ENCODE assay signal across 8 mouse cellular contexts in the genomic region with DNA sequence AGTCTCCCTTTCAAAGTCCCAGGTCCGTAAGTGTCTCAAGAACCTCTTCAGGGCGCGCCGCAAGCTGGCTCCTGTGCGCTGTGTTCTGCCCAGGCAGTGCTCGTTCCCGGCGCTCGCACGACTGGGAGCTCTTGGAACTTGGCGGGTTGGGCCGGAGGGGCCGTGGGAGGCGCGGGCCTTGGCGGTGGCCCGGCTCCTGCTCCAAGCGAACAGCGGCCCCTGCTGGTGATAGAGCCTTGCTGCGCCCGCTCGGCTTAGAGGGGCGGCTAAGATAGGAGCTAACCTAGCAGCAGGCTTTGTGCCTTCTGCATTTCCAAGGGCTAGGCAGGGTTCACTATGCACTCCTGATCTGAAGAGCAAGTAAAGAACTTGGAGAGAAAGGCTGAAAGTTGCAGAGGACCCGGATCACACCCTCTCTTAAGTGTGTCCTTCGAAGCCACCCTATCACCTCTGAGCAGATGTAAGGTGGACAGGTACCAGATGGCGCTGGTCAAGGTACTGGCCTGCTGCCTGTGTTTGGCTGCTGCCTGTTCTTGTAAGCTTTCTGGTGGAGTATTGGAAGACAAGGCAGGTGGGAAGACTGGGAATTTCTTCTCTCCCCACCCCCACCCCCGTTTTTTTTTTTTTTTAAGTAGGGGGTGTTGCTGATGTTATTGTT. TPM values are rescaled to one million over a fixed set of nuclear protein-coding genes. Genes with fewer than 3 reads are reported as not detected.
A peak's percentile ranks its signal among the peaks of the same experiment; 100 is the strongest.
DNase-seq lines count a peak whose midpoint lies in the region; ATAC-seq and TF ChIP-seq lines count a peak whose summit lies in the region.

TSS of gene Rprm (minus strand) at position 123 of the 658 bp plus-strand sequence.

- TF ChIP-seq CTCF in bone marrow macrophage, adult 2 months (IDR thresholded peaks at IDR 0.05; ENCODE audit: low read depth, low read length): peak; percentile 74
- peak; percentile 66; the same call in 1 of the 2 replicates for TF ChIP-seq CTCF in spleen, adult 2 months (IDR thresholded peaks at IDR 0.05; ENCODE audit: extremely low read depth, insufficient read depth, insufficient read length, insufficient replicate concordance)

- no peak within 1 kb of the TSS for H3K27ac ChIP-seq in bone marrow macrophage, adult 2 months (ENCODE audit: insufficient read depth, low read depth, low read length)
- no peak within 1 kb of the TSS; the same call in 1 of the 2 replicates for H3K27ac ChIP-seq in embryonic facial prominence, embryonic 13.5 days
- H3K27ac ChIP-seq in limb, embryonic 11.5 days (replicated peaks; ENCODE audit: low read depth, low read length): no peak within 1 kb of the TSS
- peak within 1 kb of the TSS; percentile 56 for H3K27ac ChIP-seq in midbrain, embryonic 13.5 days
- H3K27ac ChIP-seq in spleen, adult 2 months (ENCODE audit: insufficient read depth, low read length): no peak within 1 kb of the TSS

- H3K4me2 ChIP-seq in embryonic facial prominence, embryonic 13.5 days: peak within 1 kb of the TSS; percentile 90
- peak within 1 kb of the TSS; percentile 83 for H3K4me2 ChIP-seq in limb, embryonic 11.5 days (ENCODE audit: low read depth, severe bottlenecking)
- H3K4me2 ChIP-seq in midbrain, embryonic 13.5 days (replicated peaks): peak within 1 kb of the TSS; percentile 76

- H3K9ac ChIP-seq in embryonic facial prominence, embryonic 13.5 days: peak within 1 kb of the TSS; percentile 66
- peak within 1 kb of the TSS; percentile 28; the same call in 1 of the 2 replicates for H3K9ac ChIP-seq in limb, embryonic 11.5 days (ENCODE audit: low read length)
- H3K9ac ChIP-seq in midbrain, embryonic 13.5 days (replicated peaks): peak within 1 kb of the TSS; percentile 69

- H3K4me3 ChIP-seq in bone marrow macrophage, adult 2 months (ENCODE audit: insufficient read depth, low read length): peak within 1 kb of the TSS; percentile 57
- H3K4me3 ChIP-seq in embryonic facial prominence, embryonic 13.5 days: peak within 1 kb of the TSS; percentile 53
- H3K4me3 ChIP-seq in limb, embryonic 11.5 days (ENCODE audit: low read depth, low read length): peak within 1 kb of the TSS; percentile 37
- H3K4me3 ChIP-seq in midbrain, embryonic 13.5 days (replicated peaks): peak within 1 kb of the TSS; percentile 54
- peak within 1 kb of the TSS; percentile 44; the same call in 1 of the 2 replicates for H3K4me3 ChIP-seq in spleen, adult 2 months (ENCODE audit: extremely low read depth, insufficient read depth, insufficient read length)

- no peak for TF ChIP-seq POLR2A in bone marrow macrophage, adult 2 months (IDR thresholded peaks at IDR 0.05; ENCODE audit: borderline replicate concordance, low read depth, low read length)
- TF ChIP-seq POLR2A in spleen, adult 2 months (IDR thresholded peaks at IDR 0.05; ENCODE audit: low read depth, low read length): no peak

- peak; percentile 86 for ATAC-seq in embryonic facial prominence, embryonic 13.5 days (ENCODE audit: insufficient number of reproducible peaks, insufficient read depth, low FRiP score, low TSS enrichment, low read depth)
- peak; percentile 90 for ATAC-seq in limb, embryonic 11.5 days (ENCODE audit: insufficient number of reproducible peaks, low FRiP score, low TSS enrichment, low read depth)
- ATAC-seq in midbrain, embryonic 13.5 days: peak; percentile 96
- no peak for ATAC-seq in inflammation-experienced regulatory T-cells, adult 6 months

- no peaks in the 10 kb centered on the region for H3K36me3 ChIP-seq in embryonic facial prominence, embryonic 13.5 days
- H3K36me3 ChIP-seq in limb, embryonic 11.5 days (ENCODE audit: control insufficient read depth, insufficient read depth, low read length): no peaks in the 10 kb centered on the region
- H3K36me3 ChIP-seq in midbrain, embryonic 13.5 days: no peaks in the 10 kb centered on the region
- H3K36me3 ChIP-seq in spleen, adult 2 months (ENCODE audit: control insufficient read depth, insufficient read depth, low read length): no peaks in the 10 kb centered on the region

- 0 out of 2 replicates have a peak, but pooled peaks cover 2% of the 10 kb centered on the region for H3K4me1 ChIP-seq in bone marrow macrophage, adult 2 months (ENCODE audit: control insufficient read depth, insufficient read depth, low read length)
- peaks cover 17% of the 10 kb centered on the region for H3K4me1 ChIP-seq in embryonic facial prominence, embryonic 13.5 days
- H3K4me1 ChIP-seq in limb, embryonic 11.5 days (ENCODE audit: control insufficient read depth, insufficient read depth, low read length): no peaks in the 10 kb centered on the region
- peaks cover 26% of the 10 kb centered on the region for H3K4me1 ChIP-seq in midbrain, embryonic 13.5 days (replicated peaks)
- peaks cover 7% of the 10 kb centered on the region; the same call in 1 of the 2 replicates for H3K4me1 ChIP-seq in spleen, adult 2 months (ENCODE audit: control insufficient read depth, insufficient read depth, insufficient read length)

- WGBS in embryonic facial prominence, embryonic 13.5 days: 4% methylated on average over 27 of the region's 27 CpGs
- 5% methylated on average over 27 of the region's 27 CpGs for WGBS in limb, embryonic 11.5 days
- 6% methylated on average over 27 of the region's 27 CpGs for WGBS in midbrain, embryonic 13.5 days
- 8% methylated on average over 27 of the region's 27 CpGs for WGBS in spleen, adult 2 months

- H3K9me3 ChIP-seq in embryonic facial prominence, embryonic 13.5 days: no peaks in the 10 kb centered on the region
- H3K9me3 ChIP-seq in limb, embryonic 11.5 days (ENCODE audit: control insufficient read depth, low read length): no peaks in the 10 kb centered on the region
- no peaks in the 10 kb centered on the region for H3K9me3 ChIP-seq in midbrain, embryonic 13.5 days

- peak; percentile 53 for DNase-seq in heart, adult 8-10 months (ENCODE audit: low spot score)
- peak; percentile 67 to 81 for DNase-seq in kidney, adult 8-10 months
- DNase-seq in limb, embryonic 11.5 days (ENCODE audit: low spot score): peak; percentile 97
- DNase-seq in spleen, adult 2 months (ENCODE audit: low read depth in 1 of 2, low spot score in 2 of 2): peak in 1 of 2 experiments; percentile 32

- H3K27me3 ChIP-seq in embryonic facial prominence, embryonic 13.5 days: peaks cover 58% of the 10 kb centered on the region
- H3K27me3 ChIP-seq in limb, embryonic 11.5 days (ENCODE audit: control insufficient read depth, insufficient read depth, low read length): peaks cover 9% of the 10 kb centered on the region
- H3K27me3 ChIP-seq in midbrain, embryonic 13.5 days: peaks cover 28% of the 10 kb centered on the region; the same call in 1 of the 2 replicates
- H3K27me3 ChIP-seq in spleen, adult 2 months (ENCODE audit: control insufficient read depth, insufficient read depth, low read length): peaks cover 8% of the 10 kb centered on the region; the same call in 1 of the 2 replicates

RNA-seq across cellular contexts. Expression of gene Rprm, which starts in this region (rescaled TPM):
- not detected in 2 replicates for polyA plus RNA-seq in bone marrow macrophage, adult 2 months (2012; ENCODE audit: insufficient read depth, insufficient read length, missing spikeins)
- 13.8 and 16.9 TPM in 2 replicates for polyA plus RNA-seq in embryonic facial prominence, embryonic 13.5 days (2015; fragmentation: Nextera tagmentation; extraction: Ambion mirVana)
- total RNA-seq in heart, adult 8-10 months (2022): under 1 TPM in 1 of 4 experiments, not detected in 3; 0.34 TPM
- polyA plus RNA-seq in limb, embryonic 11.5 days (2014; fragmentation: Nextera tagmentation; extraction: Ambion mirVana): 13.9 and 15.1 TPM in 2 replicates
- 65.8 and 71.4 TPM in 2 replicates for polyA plus RNA-seq in midbrain, embryonic 13.5 days (2015; fragmentation: Nextera tagmentation; extraction: Ambion mirVana)
- polyA plus RNA-seq in spleen, adult 2 months (2012; rRNA removed): 0.34 and 0.72 TPM in 2 replicates
- polyA plus RNA-seq in inflammation-experienced regulatory T-cells, adult 6 months (2017; shearing (Covaris generic)): not detected

Comparison
In these comparisons a context has a peak if more than half of its experiments do, and no peak if none do; other contexts are left out.
1. Peak in DNase-seq in heart, adult 8-10 months; RNA of the gene not detected or under 1 TPM.